Mouse (Mus musculus): ENCODE results near the gene Cped1. TPM values are rescaled to one million over a fixed set of nuclear protein-coding genes. Genes with fewer than 3 reads are reported as not detected.
A peak's percentile ranks its signal among the peaks of the same experiment; 100 is the strongest.

Cped1 gene
- polyA plus RNA-seq, 1 experiment from 2014 or later, result 3.1 TPM

GRCm38 (mm10) chr6:22289461-22290021 is 303.8 kb downstream of the Cped1 start:
- Histone ChIP-seq H3K9ac (ENCODE audit: low read depth, low read length) (no peak overlapping the region), H3K4me3 (ENCODE audit: low read length) (peak overlapping the region; percentile 46), H3K4me1 (ENCODE audit: control insufficient read depth, insufficient read depth, low read depth, low read length) (peaks cover 19% of the 10 kb centered on the region), H3K4me2 (ENCODE audit: low read length) (peak overlapping the region; percentile 87), H3K27me3 (replicated peaks; ENCODE audit: control insufficient read depth, insufficient read depth, low read length) (peaks cover 24% of the 10 kb centered on the region), H3K9me3 (ENCODE audit: control insufficient read depth, low read length) (no peaks in the 10 kb centered on the region), H3K36me3 (ENCODE audit: control insufficient read depth, insufficient read depth, low read length) (no peaks in the 10 kb centered on the region), H3K27ac (ENCODE audit: low read depth, low read length) (no peak overlapping the region)
- no peak for ATAC-seq
- WGBS, result 3% methylated on average over 21 of the region's 21 CpGs

GRCm38 (mm10) chr6:22290790-22291189 is 305.1 kb downstream of the Cped1 start:
- Histone ChIP-seq H3K27me3 (replicated peaks; ENCODE audit: control insufficient read depth, insufficient read depth, low read length) (peaks cover 26% of the 10 kb centered on the region), H3K36me3 (ENCODE audit: control insufficient read depth, insufficient read depth, low read length) (no peaks in the 10 kb centered on the region), H3K4me1 (ENCODE audit: control insufficient read depth, insufficient read depth, low read depth, low read length) (peaks cover 19% of the 10 kb centered on the region), H3K9ac (ENCODE audit: low read depth, low read length) (no peak overlapping the region), H3K4me2 (ENCODE audit: low read length) (no peak overlapping the region), H3K9me3 (ENCODE audit: control insufficient read depth, low read length) (no peaks in the 10 kb centered on the region), H3K4me3 (ENCODE audit: low read length) (no peak overlapping the region), H3K27ac (ENCODE audit: low read depth, low read length) (no peak overlapping the region)
- ATAC-seq, result no peak
- WGBS, result 70% methylated on average over 8 of the region's 8 CpGs

- Histone ChIP-seq H3K9me3 (ENCODE audit: control insufficient read depth, low read length) (no peaks in the 10 kb centered on the region), H3K4me2 (ENCODE audit: low read length) (no peak overlapping the region), H3K4me1 (ENCODE audit: control insufficient read depth, insufficient read depth, low read depth, low read length) (peaks cover 19% of the 10 kb centered on the region), H3K4me3 (ENCODE audit: low read length) (no peak overlapping the region), H3K36me3 (ENCODE audit: control insufficient read depth, insufficient read depth, low read length) (no peaks in the 10 kb centered on the region), H3K27me3 (replicated peaks; ENCODE audit: control insufficient read depth, insufficient read depth, low read length) (peaks cover 26% of the 10 kb centered on the region), H3K9ac (ENCODE audit: low read depth, low read length) (no peak overlapping the region), H3K27ac (ENCODE audit: low read depth, low read length) (no peak overlapping the region)
- no peak for ATAC-seq
- WGBS, result 44% methylated on average over 4 of the region's 4 CpGs
Observed at GRCm38 (mm10) chr6:22292056-22292455, 306.3 kb downstream of the Cped1 start.

GRCm38 (mm10) chr6:22293922-22294321 is 308.2 kb downstream of the Cped1 start:
- H3K4me1 ChIP-seq (ENCODE audit: control insufficient read depth, insufficient read depth, low read depth, low read length), result peaks cover 8% of the 10 kb centered on the region
- no peaks in the 10 kb centered on the region for H3K9me3 ChIP-seq (ENCODE audit: control insufficient read depth, low read length)
- 35% methylated on average over 3 of the region's 3 CpGs for WGBS
- H3K27ac ChIP-seq (ENCODE audit: low read depth, low read length), result no peak overlapping the region
- H3K4me3 ChIP-seq (ENCODE audit: low read length), result no peak overlapping the region
- ATAC-seq, result no peak
- no peaks in the 10 kb centered on the region for H3K36me3 ChIP-seq (ENCODE audit: control insufficient read depth, insufficient read depth, low read length)
- H3K27me3 ChIP-seq (replicated peaks; ENCODE audit: control insufficient read depth, insufficient read depth, low read length), result peaks cover 17% of the 10 kb centered on the region
- no peak overlapping the region for H3K9ac ChIP-seq (ENCODE audit: low read depth, low read length)
- H3K4me2 ChIP-seq (ENCODE audit: low read length), result no peak overlapping the region

GRCm38 (mm10) chr6:22297028-22297427 is 311.3 kb downstream of the Cped1 start:
- H3K36me3 ChIP-seq (ENCODE audit: control insufficient read depth, insufficient read depth, low read length), result no peaks in the 10 kb centered on the region
- no peak overlapping the region for H3K4me2 ChIP-seq (ENCODE audit: low read length)
- 90% methylated on average over 6 of the region's 6 CpGs for WGBS
- H3K9ac ChIP-seq (ENCODE audit: low read depth, low read length), result no peak overlapping the region
- H3K4me1 ChIP-seq (ENCODE audit: control insufficient read depth, insufficient read depth, low read depth, low read length), result no peaks in the 10 kb centered on the region
- H3K4me3 ChIP-seq (ENCODE audit: low read length), result no peak overlapping the region
- ATAC-seq, result no peak
- no peak overlapping the region for H3K27ac ChIP-seq (ENCODE audit: low read depth, low read length)
- H3K27me3 ChIP-seq (replicated peaks; ENCODE audit: control insufficient read depth, insufficient read depth, low read length), result peaks cover 6% of the 10 kb centered on the region
- H3K9me3 ChIP-seq (ENCODE audit: control insufficient read depth, low read length), result no peaks in the 10 kb centered on the region

GRCm38 (mm10) chr6:22298059-22298458 is 312.3 kb downstream of the Cped1 start:
- no peak overlapping the region for H3K27ac ChIP-seq (ENCODE audit: low read depth, low read length)
- no peaks in the 10 kb centered on the region for H3K36me3 ChIP-seq (ENCODE audit: control insufficient read depth, insufficient read depth, low read length)
- no peaks in the 10 kb centered on the region for H3K4me1 ChIP-seq (ENCODE audit: control insufficient read depth, insufficient read depth, low read depth, low read length)
- H3K4me3 ChIP-seq (ENCODE audit: low read length), result no peak overlapping the region
- WGBS, result 60% methylated on average over 14 of the region's 14 CpGs
- no peak overlapping the region for H3K9ac ChIP-seq (ENCODE audit: low read depth, low read length)
- no peak for ATAC-seq
- no peaks in the 10 kb centered on the region for H3K9me3 ChIP-seq (ENCODE audit: control insufficient read depth, low read length)
- H3K4me2 ChIP-seq (ENCODE audit: low read length), result no peak overlapping the region
- peaks cover 4% of the 10 kb centered on the region; the same call in 1 of the 2 replicates for H3K27me3 ChIP-seq (replicated peaks; ENCODE audit: control insufficient read depth, insufficient read depth, low read length)

Other genes with a start within 250 kb of the Cped1 start
- 72.0 and 76.6 TPM in 2 replicates for gene Tspan12, start 133.4 kb upstream of the Cped1 start, polyA plus RNA-seq (2015; fragmentation: Nextera tagmentation; extraction: Ambion mirVana)
- gene Ing3, start 36.3 kb upstream of the Cped1 start, polyA plus RNA-seq (2015; fragmentation: Nextera tagmentation; extraction: Ambion mirVana), result 41.2 and 45.7 TPM in 2 replicates